Mouse (Mus musculus) liver, postnatal 0 days (tissue): ENCODE results near the gene Nsmce4a. TPM values are rescaled to one million over a fixed set of nuclear protein-coding genes. Genes with fewer than 3 reads are reported as not detected.

ENCODE experiments used
- ATAC-seq: fragments of 200-750 bp; cut with Nextera tagmentation; 2 replicates; pipeline ENCODE4 v1.8.0; 2017; ENCODE audit warnings: mild to moderate bottlenecking, moderate library complexity
- DNase-seq: peaks from one replicate; pipeline ENCODE4 v3.0.0-alpha.2; 2016
- H3K27ac ChIP-seq: fragments of 300-500 bp; sonication (generic); 2 replicates; pipeline ENCODE4 v1.5.1; 2014; ENCODE audit warnings: antibody characterized with exemption, moderate library complexity, mild to moderate bottlenecking, low read depth
- H3K27me3 ChIP-seq: fragments of 300-500 bp; sonication (generic); 2 replicates; pipeline ENCODE4 v1.6.1; 2014; ENCODE audit warnings: low read length, control low read depth, mixed read lengths; ENCODE audit not compliant: insufficient read depth
- H3K36me3 ChIP-seq: fragments of 300-500 bp; sonication (generic); replicated peaks from 2 replicates; pipeline ENCODE4 v1.6.1; 2014; ENCODE audit warnings: mild to moderate bottlenecking, control low read depth, low read length, moderate library complexity, mixed read lengths; ENCODE audit not compliant: insufficient read depth
- H3K4me1 ChIP-seq: fragments of 300-500 bp; sonication (generic); 2 replicates; pipeline ENCODE4 v1.6.1; 2014; ENCODE audit warnings: antibody characterized with exemption, mild to moderate bottlenecking, control low read depth; ENCODE audit not compliant: insufficient read depth
- H3K4me2 ChIP-seq: fragments of 300-500 bp; sonication (generic); 2 replicates; pipeline ENCODE4 v1.6.1; 2014; ENCODE audit warnings: low read depth, mild to moderate bottlenecking, low read length, moderate library complexity, mixed read lengths
- H3K4me3 ChIP-seq: fragments of 300-500 bp; sonication (generic); 2 replicates; pipeline ENCODE4 v1.5.1; 2014; ENCODE audit warnings: low read depth, low read length
- H3K9ac ChIP-seq: fragments of 300-500 bp; sonication (generic); replicated peaks from 2 replicates; pipeline ENCODE4 v1.6.1; 2014; ENCODE audit warnings: mild to moderate bottlenecking, moderate library complexity
- H3K9me3 ChIP-seq: fragments of 300-500 bp; sonication (generic); 2 replicates; pipeline ENCODE4 v1.6.1; 2016; ENCODE audit warnings: mild to moderate bottlenecking, control low read depth, low read length, mixed read lengths
- CTCF ChIP-seq: sonication (generic); IDR thresholded peaks from 2 replicates; pipeline ENCODE4 v1.5.1; 2016; ENCODE audit warnings: antibody characterized with exemption, low read depth
- EP300 ChIP-seq: IDR thresholded peaks from 2 replicates; pipeline ENCODE4 v1.6.1; 2016; ENCODE audit warnings: antibody characterized with exemption, low read depth, mild to moderate bottlenecking
- WGBS: fragments of 180-500 bp; shearing (Covaris S2); extraction: QIAGEN DNeasy Blood & Tissue Kit; methylation state at CpG from one replicate; pipeline ENCODE4 v1.1.7; 2014; ENCODE audit not compliant: insufficient replicate concordance; 5-methylcytosine and 5-hydroxymethylcytosine counted together
- polyA plus RNA-seq: library from polyadenylated mRNA; unstranded; fragments of >200 nt; fragmentation: Nextera tagmentation; extraction: Ambion mirVana; gene quantifications from 2 replicates; pipeline ENCODE4 v1.2.1, GENCODE M21; 2015

Gene Nsmce4a
- polyA plus RNA-seq = 67.8 and 72.6 TPM in 2 replicates

DNA sequence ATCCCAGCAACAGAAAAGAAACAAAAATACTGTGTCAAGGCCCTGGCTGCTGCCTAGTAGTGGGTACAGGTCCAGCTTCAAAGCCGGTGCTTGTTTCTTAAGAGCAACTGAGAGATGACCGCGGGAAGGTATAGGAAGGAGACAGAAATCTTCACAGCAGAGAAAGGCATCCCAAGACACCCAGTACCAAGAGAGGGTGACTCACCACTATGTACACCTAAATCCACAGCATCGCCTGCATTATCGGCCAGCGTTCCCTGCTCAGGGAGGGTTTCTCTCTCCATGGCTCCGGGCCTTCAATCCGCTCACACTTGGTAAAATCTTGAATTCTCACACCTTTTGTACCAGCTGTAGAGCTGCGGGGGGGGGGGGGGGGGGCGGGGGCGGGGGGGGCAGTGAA is at the start of gene Nsmce4a:
Nsmce4a (minus strand) TSS at position 298 of the 400 bp plus-strand sequence.
- WGBS = 90% methylated on average over 8 of the region's 11 CpGs
- no peak within 1 kb of the TSS for H3K4me3 ChIP-seq
- no peak for DNase-seq
- H3K4me2 ChIP-seq = no peak within 1 kb of the TSS
- peaks cover 8% of the 10 kb centered on the region for H3K4me1 ChIP-seq
- no peaks in the 10 kb centered on the region for H3K36me3 ChIP-seq
- no peak within 1 kb of the TSS for H3K9ac ChIP-seq
- no peaks in the 10 kb centered on the region for H3K9me3 ChIP-seq
- TF ChIP-seq EP300 = no peak
- TF ChIP-seq CTCF = no peak
- no peaks in the 10 kb centered on the region for H3K27me3 ChIP-seq
- H3K27ac ChIP-seq = no peak within 1 kb of the TSS; the same call in 1 of the 2 replicates
- ATAC-seq = no peak

DNA sequence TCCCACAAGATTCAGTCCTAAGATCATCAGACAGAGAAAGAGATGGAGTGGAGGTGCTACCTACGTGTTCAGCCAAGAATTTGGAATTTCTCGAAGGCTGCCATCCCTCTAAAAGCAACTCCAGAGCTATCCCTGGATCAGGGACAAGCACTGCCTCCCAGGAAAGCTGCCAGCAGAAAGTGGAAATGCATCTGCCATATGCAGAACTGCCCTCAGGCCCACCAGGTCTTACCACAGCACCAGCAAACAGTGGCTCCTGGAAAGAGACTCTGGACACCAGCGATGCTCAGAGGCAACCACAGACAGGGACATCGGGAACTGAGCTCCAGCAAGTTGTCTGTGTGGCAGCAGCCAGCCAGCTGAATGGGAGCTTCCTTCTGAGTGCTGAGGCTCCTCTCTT is 49.4 kb upstream of the Nsmce4a start:
- no peaks in the 10 kb centered on the region for H3K27me3 ChIP-seq
- no peak overlapping the region for H3K4me3 ChIP-seq
- WGBS = 73% methylated on average over 4 of the region's 4 CpGs
- H3K4me2 ChIP-seq = no peak overlapping the region
- DNase-seq (no peak), ATAC-seq (no peak)
- H3K36me3 ChIP-seq = no peaks in the 10 kb centered on the region; the same call in 1 of the 2 replicates
- no peaks in the 10 kb centered on the region for H3K9me3 ChIP-seq
- H3K27ac ChIP-seq = no peak overlapping the region
- H3K9ac ChIP-seq = no peak overlapping the region
- no peaks in the 10 kb centered on the region for H3K4me1 ChIP-seq
- TF ChIP-seq EP300 = no peak
- TF ChIP-seq CTCF = no peak

DNA sequence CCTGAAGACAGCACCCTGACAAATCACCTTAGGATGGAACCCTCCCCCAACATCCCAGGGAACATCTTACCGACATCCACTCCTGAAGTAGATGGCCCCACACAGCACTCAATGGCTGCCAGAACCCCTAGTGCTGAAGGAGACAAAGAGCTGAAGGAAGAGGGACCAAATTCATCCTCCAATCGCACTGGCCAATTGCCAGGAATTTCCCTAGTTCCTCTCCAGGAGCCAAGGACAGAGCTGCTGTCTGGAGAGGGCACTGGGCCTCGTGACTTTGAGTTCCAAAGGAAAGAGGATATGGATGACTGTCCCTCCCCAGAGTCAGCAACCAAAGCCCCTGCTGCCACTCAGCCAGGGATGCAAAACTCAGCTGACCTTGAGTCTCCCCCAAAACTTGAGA is 49.0 kb upstream of the Nsmce4a start:
- DNase-seq = no peak
- no peak overlapping the region for H3K4me2 ChIP-seq
- no peaks in the 10 kb centered on the region for H3K27me3 ChIP-seq
- no peak overlapping the region for H3K27ac ChIP-seq
- no peaks in the 10 kb centered on the region for H3K4me1 ChIP-seq
- no peaks in the 10 kb centered on the region; the same call in 1 of the 2 replicates for H3K36me3 ChIP-seq
- WGBS = 48% methylated on average over 3 of the region's 3 CpGs
- no peak overlapping the region for H3K9ac ChIP-seq
- H3K9me3 ChIP-seq = no peaks in the 10 kb centered on the region
- no peak overlapping the region for H3K4me3 ChIP-seq
- TF ChIP-seq CTCF = no peak
- no peak for ATAC-seq

DNA sequence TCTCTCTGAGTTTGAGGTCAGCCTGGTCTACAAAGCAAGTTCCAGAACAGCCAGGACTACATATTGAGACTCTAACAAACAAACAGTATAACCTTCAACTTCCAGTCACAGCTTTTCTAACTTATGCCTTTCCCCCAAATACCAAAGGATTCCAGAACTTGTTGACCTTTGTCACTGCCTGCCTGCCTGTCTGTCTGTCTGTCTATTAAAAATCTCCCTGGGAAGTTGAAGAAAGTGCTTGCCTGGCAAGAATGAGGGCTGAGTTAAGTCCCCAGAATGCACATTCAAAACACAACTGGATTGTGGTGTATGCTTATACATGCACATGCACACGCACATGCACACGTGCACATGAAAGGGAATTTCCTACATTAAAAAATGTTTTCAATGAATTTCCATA is 48.1 kb upstream of the Nsmce4a start:
- TF ChIP-seq CTCF (no peak), EP300 (no peak)
- Histone ChIP-seq H3K27ac (no peak overlapping the region), H3K9me3 (no peaks in the 10 kb centered on the region), H3K4me2 (no peak overlapping the region), H3K4me3 (no peak overlapping the region), H3K36me3 (no peaks in the 10 kb centered on the region; the same call in 1 of the 2 replicates), H3K4me1 (no peaks in the 10 kb centered on the region), H3K27me3 (no peaks in the 10 kb centered on the region), H3K9ac (no peak overlapping the region)
- ATAC-seq (no peak), DNase-seq (no peak)
- WGBS = 68% methylated on average over 2 of the region's 2 CpGs

DNA sequence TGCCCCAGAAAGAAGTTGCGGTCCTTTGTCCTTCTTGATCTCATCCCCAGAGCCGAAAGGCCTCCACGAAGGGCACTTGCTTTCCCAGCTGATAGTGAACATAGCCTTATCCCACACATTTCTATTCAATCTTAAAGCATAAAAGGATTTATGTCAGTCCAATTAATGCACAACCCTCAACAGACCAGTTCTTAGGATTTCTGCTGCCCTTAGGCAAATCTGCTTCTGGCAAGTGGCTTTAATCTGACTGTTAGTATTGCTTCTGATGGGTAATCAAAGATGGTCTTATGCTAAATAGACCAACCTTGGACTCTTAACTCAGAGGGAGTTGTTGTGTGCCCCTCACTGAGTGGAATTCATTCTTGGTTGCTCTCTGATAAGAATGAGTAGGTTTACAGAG is 44.7 kb upstream of the Nsmce4a start:
- DNase-seq (no peak), ATAC-seq (no peak)
- 87% methylated on average over 3 of the region's 3 CpGs for WGBS
- no peaks in the 10 kb centered on the region for H3K27me3 ChIP-seq
- H3K9me3 ChIP-seq = no peaks in the 10 kb centered on the region
- no peak overlapping the region for H3K4me3 ChIP-seq
- no peak overlapping the region for H3K4me2 ChIP-seq
- H3K4me1 ChIP-seq = no peaks in the 10 kb centered on the region
- TF ChIP-seq CTCF = no peak
- TF ChIP-seq EP300 = no peak
- no peaks in the 10 kb centered on the region for H3K36me3 ChIP-seq
- H3K9ac ChIP-seq = no peak overlapping the region
- no peak overlapping the region for H3K27ac ChIP-seq

DNA sequence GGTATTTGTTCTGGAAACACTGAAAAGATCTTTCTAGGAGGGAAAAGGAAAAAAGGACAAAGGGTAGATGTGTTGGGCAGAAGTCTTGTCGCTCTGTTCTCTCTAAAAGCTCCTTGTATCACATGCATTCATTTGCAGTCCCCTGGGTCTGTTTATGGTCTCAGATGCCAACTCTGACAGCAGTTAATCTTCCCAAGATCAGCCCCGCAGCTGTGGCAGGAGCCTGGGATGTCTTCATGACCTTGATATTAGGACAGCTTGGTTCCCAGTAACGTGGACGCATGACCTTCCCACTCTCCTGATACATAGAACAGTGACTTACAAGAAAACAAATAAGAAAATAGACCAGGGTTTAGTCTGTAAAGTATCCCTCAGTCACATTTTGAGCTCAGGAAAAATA is 41.1 kb upstream of the Nsmce4a start:
- H3K9ac ChIP-seq = no peak overlapping the region
- H3K27me3 ChIP-seq = no peaks in the 10 kb centered on the region
- H3K9me3 ChIP-seq = no peaks in the 10 kb centered on the region
- H3K27ac ChIP-seq = no peak overlapping the region
- H3K4me2 ChIP-seq = no peak overlapping the region
- ATAC-seq (no peak), DNase-seq (no peak)
- 69% methylated on average over 4 of the region's 4 CpGs for WGBS
- H3K4me3 ChIP-seq = no peak overlapping the region
- H3K4me1 ChIP-seq = no peaks in the 10 kb centered on the region
- TF ChIP-seq CTCF (no peak), EP300 (no peak)
- H3K36me3 ChIP-seq = no peaks in the 10 kb centered on the region

DNA sequence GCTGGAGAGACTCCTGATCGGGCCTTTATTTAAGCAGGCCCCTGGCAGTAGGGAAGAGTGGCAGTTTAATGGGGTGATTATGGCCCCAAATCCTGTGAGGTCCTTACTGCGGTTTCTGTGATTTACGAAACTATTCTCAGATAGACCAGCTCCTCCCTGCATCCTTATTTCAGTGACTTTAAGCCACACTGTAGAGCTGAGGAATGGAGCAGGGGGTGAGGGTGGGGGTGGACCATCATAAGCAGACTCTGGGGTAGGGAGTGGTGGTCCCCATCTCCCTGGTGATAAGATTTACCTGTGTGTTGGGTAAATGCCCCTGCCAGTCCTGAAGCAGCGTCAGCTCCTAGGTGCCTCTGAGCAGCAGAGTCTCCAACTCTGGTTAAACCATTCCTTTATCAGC is 34.0 kb upstream of the Nsmce4a start:
- H3K36me3 ChIP-seq = 0 out of 2 replicates have a peak, but pooled peaks cover 2% of the 10 kb centered on the region
- no peaks in the 10 kb centered on the region for H3K27me3 ChIP-seq
- DNase-seq = no peak
- no peak overlapping the region for H3K4me3 ChIP-seq
- H3K9me3 ChIP-seq = no peaks in the 10 kb centered on the region
- no peak overlapping the region for H3K27ac ChIP-seq
- H3K4me2 ChIP-seq = no peak overlapping the region
- no peak for ATAC-seq
- 75% methylated on average over 4 of the region's 4 CpGs for WGBS
- H3K9ac ChIP-seq = no peak overlapping the region
- TF ChIP-seq EP300 (no peak), CTCF (no peak)
- H3K4me1 ChIP-seq = no peaks in the 10 kb centered on the region
